Mouse (Mus musculus): ENCODE results near the gene Pbx1.

Pbx1 gene

GRCm38 (mm10) chr1:168272091-168272490 lies 160.0 kb downstream of the Pbx1 start:
- no peak for DNase-seq (ENCODE audit: low spot score in 2 of 2)

GRCm38 (mm10) chr1:168271207-168271606 lies 160.9 kb downstream of the Pbx1 start:
- DNase-seq (ENCODE audit: low spot score in 2 of 2) = no peak

- no peak for DNase-seq (ENCODE audit: low spot score in 2 of 2)
Measured at GRCm38 (mm10) chr1:168268751-168269623, 163.1 kb downstream of the Pbx1 start.

GRCm38 (mm10) chr1:168268224-168268623 lies 163.8 kb downstream of the Pbx1 start:
- DNase-seq (ENCODE audit: low spot score in 2 of 2) = no peak

- no peak for DNase-seq (ENCODE audit: low spot score in 2 of 2)
Measured at GRCm38 (mm10) chr1:168265594-168266390, 166.3 kb downstream of the Pbx1 start.

GRCm38 (mm10) chr1:168265090-168265489 lies 167.0 kb downstream of the Pbx1 start:
- no peak for DNase-seq (ENCODE audit: low spot score in 2 of 2)

GRCm38 (mm10) chr1:168260391-168260790 lies 171.7 kb downstream of the Pbx1 start:
- DNase-seq (ENCODE audit: low spot score in 2 of 2) = no peak

GRCm38 (mm10) chr1:168258856-168259255 lies 173.2 kb downstream of the Pbx1 start:
- no peak for DNase-seq (ENCODE audit: low spot score in 2 of 2)

GRCm38 (mm10) chr1:168255347-168255908 lies 176.6 kb downstream of the Pbx1 start:
- DNase-seq (ENCODE audit: low spot score in 2 of 2) = no peak

- no peak for DNase-seq (ENCODE audit: low spot score in 2 of 2)
Measured at GRCm38 (mm10) chr1:168246968-168247724, 184.9 kb downstream of the Pbx1 start.

- no peak for DNase-seq (ENCODE audit: low spot score in 2 of 2)
Measured at GRCm38 (mm10) chr1:168245539-168245938, 186.5 kb downstream of the Pbx1 start.

GRCm38 (mm10) chr1:168243759-168244158 lies 188.3 kb downstream of the Pbx1 start:
- DNase-seq (ENCODE audit: low spot score in 2 of 2) = no peak

GRCm38 (mm10) chr1:168243068-168243467 lies 189.0 kb downstream of the Pbx1 start:
- no peak for DNase-seq (ENCODE audit: low spot score in 2 of 2)

- no peak for DNase-seq (ENCODE audit: low spot score in 2 of 2)
Measured at GRCm38 (mm10) chr1:168241316-168241715, 190.8 kb downstream of the Pbx1 start.

GRCm38 (mm10) chr1:168240846-168241245 lies 191.2 kb downstream of the Pbx1 start:
- DNase-seq (ENCODE audit: low spot score in 2 of 2) = no peak

- no peak for DNase-seq (ENCODE audit: low spot score in 2 of 2)
Measured at GRCm38 (mm10) chr1:168240386-168240785, 191.7 kb downstream of the Pbx1 start.

GRCm38 (mm10) chr1:168236101-168236500 lies 196.0 kb downstream of the Pbx1 start:
- DNase-seq (ENCODE audit: low spot score in 2 of 2) = no peak

- DNase-seq (ENCODE audit: low spot score in 2 of 2) = no peak
Measured at GRCm38 (mm10) chr1:168234355-168234754, 197.7 kb downstream of the Pbx1 start.

GRCm38 (mm10) chr1:168233182-168233581 lies 198.9 kb downstream of the Pbx1 start:
- no peak for DNase-seq (ENCODE audit: low spot score in 2 of 2)

- no peak for DNase-seq (ENCODE audit: low spot score in 2 of 2)
Measured at GRCm38 (mm10) chr1:168231548-168232429, 200.3 kb downstream of the Pbx1 start.

- no peak for DNase-seq (ENCODE audit: low spot score in 2 of 2)
Measured at GRCm38 (mm10) chr1:168230858-168231257, 201.2 kb downstream of the Pbx1 start.

Measured in urinary bladder, postnatal 4 days (tissue).